In the genomic region with DNA sequence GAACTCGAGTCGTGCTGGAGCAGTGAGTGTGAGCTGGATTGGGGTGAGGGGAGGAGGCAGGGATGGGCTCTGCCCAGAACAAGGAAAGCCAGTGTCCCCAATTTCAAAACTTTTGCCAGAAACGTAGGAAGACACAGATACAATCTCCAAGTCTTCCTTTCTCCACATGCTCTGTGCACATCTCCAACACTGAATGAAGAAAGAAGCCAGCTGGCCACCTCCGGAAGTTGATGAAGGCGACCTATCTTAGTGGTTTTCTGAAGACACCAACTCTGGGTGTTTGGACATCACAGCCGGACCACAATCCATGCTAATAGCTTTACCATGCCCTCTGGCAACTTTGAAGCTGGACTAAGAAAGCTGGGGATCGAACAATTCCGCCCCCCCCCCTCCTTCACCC, we compare ENCODE assay signal across 8 mouse cellular contexts. TPM values are rescaled to one million over a fixed set of nuclear protein-coding genes. Genes with fewer than 3 reads are reported as not detected.
DNase-seq lines count a peak whose midpoint lies in the region; ATAC-seq and TF ChIP-seq lines count a peak whose summit lies in the region.

No protein-coding gene starts in this region.

- no peak for TF ChIP-seq POLR2A in lung, adult 2 months (IDR thresholded peaks at IDR 0.05; ENCODE audit: borderline replicate concordance, extremely low read depth, low read depth, low read length)

- peaks cover 6% of the 10 kb centered on the region; the same call in 1 of the 2 replicates for H3K4me1 ChIP-seq in lung, embryonic 15.5 days
- no peaks in the 10 kb centered on the region for H3K4me1 ChIP-seq in lung, adult 2 months (ENCODE audit: control insufficient read depth, insufficient read depth, low read length)
- peaks cover 8% of the 10 kb centered on the region; the same call in 1 of the 2 replicates for H3K4me1 ChIP-seq in limb, embryonic 12.5 days (replicated peaks)
- peaks cover 9% of the 10 kb centered on the region for H3K4me1 ChIP-seq in neural tube, embryonic 15.5 days

- no peaks in the 10 kb centered on the region for H3K9me3 ChIP-seq in lung, embryonic 15.5 days
- H3K9me3 ChIP-seq in limb, embryonic 12.5 days: no peaks in the 10 kb centered on the region
- H3K9me3 ChIP-seq in neural tube, embryonic 15.5 days (replicated peaks): no peaks in the 10 kb centered on the region

- H3K27ac ChIP-seq in lung, embryonic 15.5 days: no peak overlapping the region
- no peak overlapping the region for H3K27ac ChIP-seq in limb, embryonic 12.5 days
- no peak overlapping the region for H3K27ac ChIP-seq in neural tube, embryonic 15.5 days (replicated peaks)

- no peak for TF ChIP-seq CTCF in lung, adult 2 months (IDR thresholded peaks at IDR 0.05; ENCODE audit: insufficient read depth, low read length)

- peak overlapping the region; percentile 45 for H3K4me3 ChIP-seq in lung, embryonic 15.5 days
- H3K4me3 ChIP-seq in lung, adult 2 months (replicated peaks; ENCODE audit: extremely low read depth, low read depth, low read length): no peak overlapping the region
- H3K4me3 ChIP-seq in limb, embryonic 12.5 days (replicated peaks): peak overlapping the region; percentile 50
- peak overlapping the region; percentile 62 for H3K4me3 ChIP-seq in neural tube, embryonic 15.5 days (replicated peaks)

- no peak for ATAC-seq in lung, embryonic 15.5 days (ENCODE audit: borderline replicate concordance, extremely low read depth, low FRiP score, low TSS enrichment)
- ATAC-seq in limb, embryonic 12.5 days (ENCODE audit: insufficient number of reproducible peaks, insufficient read depth, low FRiP score, low TSS enrichment, low read depth): no peak
- no peak for ATAC-seq in neural tube, embryonic 15.5 days (ENCODE audit: low FRiP score)

- peaks cover 26% of the 10 kb centered on the region for H3K27me3 ChIP-seq in lung, embryonic 15.5 days
- peaks cover 38% of the 10 kb centered on the region for H3K27me3 ChIP-seq in limb, embryonic 12.5 days
- H3K27me3 ChIP-seq in neural tube, embryonic 15.5 days (replicated peaks): no peaks in the 10 kb centered on the region

- H3K4me2 ChIP-seq in lung, embryonic 15.5 days: peak overlapping the region; percentile 86
- H3K4me2 ChIP-seq in limb, embryonic 12.5 days: peak overlapping the region; percentile 81
- H3K4me2 ChIP-seq in neural tube, embryonic 15.5 days: peak overlapping the region; percentile 94

- H3K36me3 ChIP-seq in lung, embryonic 15.5 days: no peaks in the 10 kb centered on the region
- no peaks in the 10 kb centered on the region for H3K36me3 ChIP-seq in limb, embryonic 12.5 days
- H3K36me3 ChIP-seq in neural tube, embryonic 15.5 days: no peaks in the 10 kb centered on the region

- WGBS in lung, embryonic 15.5 days: 57% methylated on average over 8 of the region's 8 CpGs
- 62% methylated on average over 8 of the region's 8 CpGs for WGBS in lung, adult 2 months
- WGBS in limb, embryonic 12.5 days: 66% methylated on average over 8 of the region's 8 CpGs
- WGBS in neural tube, embryonic 15.5 days: 61% methylated on average over 8 of the region's 8 CpGs

- peak; percentile 27 to 45 for DNase-seq in cerebellum, adult 18-20 months
- no peak for DNase-seq in cerebellum, adult 11 months
- no peak for DNase-seq in lung, adult 2 months
- DNase-seq in frontal cortex, postnatal 14 days (ENCODE audit: low spot score in 2 of 2): no peak
- no peak for DNase-seq in right cerebral cortex, postnatal 14 days

- H3K9ac ChIP-seq in lung, embryonic 15.5 days: no peak overlapping the region
- H3K9ac ChIP-seq in limb, embryonic 12.5 days (replicated peaks): no peak overlapping the region; the same call in 1 of the 2 replicates
- peak overlapping the region; percentile 67 for H3K9ac ChIP-seq in neural tube, embryonic 15.5 days (replicated peaks)

RNA-seq across cellular contexts. Expression of a gene that starts 0.6 kb away (rescaled TPM):
- polyA plus RNA-seq in lung, embryonic 15.5 days (2015; fragmentation: Nextera tagmentation; extraction: Ambion mirVana): 3.6 and 5.5 TPM in 2 replicates
- polyA plus RNA-seq in lung, adult 2 months (2012; rRNA removed): 14.9 and 19.0 TPM in 2 replicates
- polyA plus RNA-seq in limb, embryonic 12.5 days (2016; fragmentation: Nextera tagmentation; extraction: Ambion mirVana): 3.3 and 5.2 TPM in 2 replicates
- 14.0 and 16.3 TPM in 2 replicates for polyA plus RNA-seq in neural tube, embryonic 15.5 days (2015; fragmentation: Nextera tagmentation; extraction: Ambion mirVana)

Comparison
In these comparisons a context has a peak if more than half of its experiments do, and no peak if none do; other contexts are left out.
1. DNase-seq: peak in cerebellum, adult 18-20 months (2 of 2); none in cerebellum, adult 11 months (single experiment), lung, adult 2 months (single experiment), frontal cortex, postnatal 14 days (0 of 2) and right cerebral cortex, postnatal 14 days (single experiment).
2. Peak in every context shown above with its lines, with median percentiles within 50 percentile points of each other: H3K4me2 ChIP-seq.